Mouse (Mus musculus) small intestine, adult 2 months (tissue): ENCODE data around the gene Slc6a9.

Experiments used
- CTCF ChIP-seq: fragments of 200-500 bp; IDR thresholded peaks from 2 replicates; pipeline ENCODE4 v1.5.1; 2012; ENCODE audit warnings: low read depth, mild to moderate bottlenecking, control low read depth, inconsistent platforms, low read length, moderate library complexity, mixed read lengths; ENCODE audit not compliant: insufficient replicate concordance, insufficient read length; ENCODE audit errors: extremely low read depth
- POLR2A ChIP-seq: fragments of 200-500 bp; IDR thresholded peaks from 2 replicates; pipeline ENCODE4 v1.6.1; 2012; ENCODE audit warnings: low read depth, mild to moderate bottlenecking, control low read depth, inconsistent platforms, low read length, moderate library complexity

GRCm38 (mm10) chr4:117898111-117898510 lies 63.8 kb downstream of the Slc6a9 start:
- TF ChIP-seq CTCF (no peak), POLR2A (no peak)
